Mouse (Mus musculus) kidney, embryonic 15.5 days (tissue): ENCODE measurements around the gene Rassf5. TPM values are rescaled to one million over a fixed set of nuclear protein-coding genes. Genes with fewer than 3 reads are reported as not detected.

Source experiments
- ATAC-seq: fragments of 200-750 bp; cut with Nextera tagmentation; replicated peaks from 2 replicates; pipeline ENCODE4 v1.8.0; 2017; ENCODE audit warnings: moderate TSS enrichment; ENCODE audit not compliant: low FRiP score
- H3K27ac ChIP-seq: fragments of 300-500 bp; sonication (generic); 2 replicates; pipeline ENCODE4 v1.5.1; 2015; ENCODE audit warnings: mild to moderate bottlenecking, inconsistent platforms
- H3K27me3 ChIP-seq: fragments of 300-500 bp; sonication (generic); 2 replicates; pipeline ENCODE4 v1.6.1; 2015; ENCODE audit warnings: inconsistent platforms
- H3K36me3 ChIP-seq: fragments of 300-500 bp; sonication (generic); 2 replicates; pipeline ENCODE4 v1.6.1; 2015; ENCODE audit warnings: inconsistent platforms
- H3K4me1 ChIP-seq: fragments of 300-500 bp; sonication (generic); 2 replicates; pipeline ENCODE4 v1.6.1; 2015; ENCODE audit warnings: inconsistent platforms
- H3K4me2 ChIP-seq: fragments of 300-500 bp; sonication (generic); 2 replicates; pipeline ENCODE4 v1.6.1; 2015; ENCODE audit warnings: moderate library complexity, mild to moderate bottlenecking, inconsistent platforms
- H3K4me3 ChIP-seq: fragments of 300-500 bp; sonication (generic); replicated peaks from 2 replicates; pipeline ENCODE4 v1.5.1; 2015; ENCODE audit warnings: mild to moderate bottlenecking, inconsistent platforms
- H3K9ac ChIP-seq: fragments of 300-500 bp; sonication (generic); 2 replicates; pipeline ENCODE4 v1.6.1; 2015; ENCODE audit warnings: mild to moderate bottlenecking, inconsistent platforms
- H3K9me3 ChIP-seq: fragments of 300-500 bp; sonication (generic); replicated peaks from 2 replicates; pipeline ENCODE4 v1.6.1; 2016; ENCODE audit warnings: inconsistent platforms
- WGBS: fragments of 180-500 bp; shearing (Covaris S2); methylation state at CpG from one replicate; pipeline ENCODE4 v1.1.7; 2015; ENCODE audit warnings: mixed read lengths; 5-methylcytosine and 5-hydroxymethylcytosine counted together
- polyA plus RNA-seq: library from polyadenylated mRNA; unstranded; fragments of >200 nt; fragmentation: Nextera tagmentation; extraction: Ambion mirVana; gene quantifications from 2 replicates; pipeline ENCODE4 v1.2.1, GENCODE M21; 2015

The Rassf5 gene
- polyA plus RNA-seq, 1 experiment from 2014 or later, result 2.9 TPM

GRCm38 (mm10) chr1:131185821-131186506, 59.1 kb downstream of the Rassf5 start:
- Histone ChIP-seq H3K27me3 (no peaks in the 10 kb centered on the region), H3K9me3 (no peaks in the 10 kb centered on the region), H3K4me1 (peaks cover 3% of the 10 kb centered on the region; the same call in 1 of the 2 replicates), H3K27ac (no peak overlapping the region), H3K36me3 (no peaks in the 10 kb centered on the region), H3K4me2 (no peak overlapping the region), H3K4me3 (no peak overlapping the region), H3K9ac (no peak overlapping the region)
- ATAC-seq, result no peak
- WGBS, result 80% methylated on average over 13 of the region's 13 CpGs

- Histone ChIP-seq H3K4me3 (no peak overlapping the region), H3K9ac (no peak overlapping the region), H3K27me3 (no peaks in the 10 kb centered on the region), H3K4me2 (no peak overlapping the region), H3K36me3 (no peaks in the 10 kb centered on the region), H3K27ac (no peak overlapping the region), H3K9me3 (no peaks in the 10 kb centered on the region), H3K4me1 (peaks cover 3% of the 10 kb centered on the region; the same call in 1 of the 2 replicates)
- no peak for ATAC-seq
- WGBS, result 85% methylated on average over 8 of the region's 8 CpGs
These were observed 60.0 kb downstream of the Rassf5 start for GRCm38 (mm10) chr1:131184956-131185660.

GRCm38 (mm10) chr1:131184253-131184955, 60.7 kb downstream of the Rassf5 start:
- Histone ChIP-seq H3K27me3 (no peaks in the 10 kb centered on the region), H3K27ac (no peak overlapping the region), H3K4me3 (no peak overlapping the region), H3K9ac (no peak overlapping the region), H3K36me3 (peaks cover 4% of the 10 kb centered on the region), H3K4me2 (no peak overlapping the region), H3K9me3 (no peaks in the 10 kb centered on the region), H3K4me1 (peaks cover 3% of the 10 kb centered on the region; the same call in 1 of the 2 replicates)
- WGBS, result 85% methylated on average over 9 of the region's 9 CpGs
- no peak for ATAC-seq

GRCm38 (mm10) chr1:131183201-131183600, 61.9 kb downstream of the Rassf5 start:
- Histone ChIP-seq H3K27me3 (no peaks in the 10 kb centered on the region), H3K36me3 (peaks cover 11% of the 10 kb centered on the region), H3K9me3 (no peaks in the 10 kb centered on the region), H3K4me3 (no peak overlapping the region), H3K4me2 (no peak overlapping the region), H3K27ac (no peak overlapping the region), H3K9ac (no peak overlapping the region), H3K4me1 (peaks cover under 1% of the 10 kb centered on the region; the same call in 1 of the 2 replicates)
- WGBS, result 84% methylated on average over 7 of the region's 7 CpGs
- no peak for ATAC-seq

- Histone ChIP-seq H3K27ac (no peak overlapping the region), H3K36me3 (peaks cover 25% of the 10 kb centered on the region), H3K4me3 (no peak overlapping the region), H3K4me2 (no peak overlapping the region), H3K27me3 (no peaks in the 10 kb centered on the region), H3K9ac (no peak overlapping the region), H3K4me1 (no peaks in the 10 kb centered on the region), H3K9me3 (no peaks in the 10 kb centered on the region)
- WGBS, result 64% methylated on average over 9 of the region's 9 CpGs
- ATAC-seq, result no peak
These were observed 63.2 kb downstream of the Rassf5 start for GRCm38 (mm10) chr1:131181642-131182527.

- no peaks in the 10 kb centered on the region for H3K9me3 ChIP-seq
- H3K27me3 ChIP-seq, result no peaks in the 10 kb centered on the region
- H3K36me3 ChIP-seq, result peaks cover 40% of the 10 kb centered on the region
- no peaks in the 10 kb centered on the region for H3K4me1 ChIP-seq
- no peak overlapping the region for H3K4me2 ChIP-seq
- ATAC-seq, result no peak
- no peak overlapping the region for H3K27ac ChIP-seq
- no peak overlapping the region for H3K9ac ChIP-seq
- 94% methylated on average over 7 of the region's 7 CpGs for WGBS
- H3K4me3 ChIP-seq, result no peak overlapping the region
These were observed 64.7 kb downstream of the Rassf5 start for GRCm38 (mm10) chr1:131180386-131180785.

- WGBS, result 79% methylated on average over 5 of the region's 5 CpGs
- Histone ChIP-seq H3K4me2 (no peak overlapping the region), H3K9me3 (no peaks in the 10 kb centered on the region), H3K4me3 (no peak overlapping the region), H3K36me3 (peaks cover 63% of the 10 kb centered on the region), H3K4me1 (no peaks in the 10 kb centered on the region), H3K27me3 (no peaks in the 10 kb centered on the region), H3K27ac (no peak overlapping the region), H3K9ac (no peak overlapping the region)
- no peak for ATAC-seq
These were observed 67.0 kb downstream of the Rassf5 start for GRCm38 (mm10) chr1:131178083-131178482.

GRCm38 (mm10) chr1:131177249-131177648, 67.8 kb downstream of the Rassf5 start:
- Histone ChIP-seq H3K4me1 (no peaks in the 10 kb centered on the region), H3K4me2 (no peak overlapping the region), H3K27ac (no peak overlapping the region), H3K27me3 (no peaks in the 10 kb centered on the region), H3K36me3 (peaks cover 71% of the 10 kb centered on the region), H3K9me3 (no peaks in the 10 kb centered on the region), H3K4me3 (no peak overlapping the region), H3K9ac (no peak overlapping the region)
- no peak for ATAC-seq
- WGBS, result 76% methylated on average over 4 of the region's 4 CpGs

GRCm38 (mm10) chr1:131175819-131176218, 69.2 kb downstream of the Rassf5 start:
- 94% methylated on average over 8 of the region's 8 CpGs for WGBS
- H3K4me3 ChIP-seq, result no peak overlapping the region
- no peak overlapping the region for H3K4me2 ChIP-seq
- no peaks in the 10 kb centered on the region for H3K27me3 ChIP-seq
- no peak for ATAC-seq
- H3K36me3 ChIP-seq, result peaks cover 85% of the 10 kb centered on the region
- no peaks in the 10 kb centered on the region for H3K4me1 ChIP-seq
- H3K9me3 ChIP-seq, result no peaks in the 10 kb centered on the region
- H3K9ac ChIP-seq, result no peak overlapping the region
- H3K27ac ChIP-seq, result no peak overlapping the region

- no peak overlapping the region for H3K27ac ChIP-seq
- no peak overlapping the region for H3K4me2 ChIP-seq
- H3K9me3 ChIP-seq, result no peaks in the 10 kb centered on the region
- H3K4me3 ChIP-seq, result no peak overlapping the region
- H3K9ac ChIP-seq, result no peak overlapping the region
- no peaks in the 10 kb centered on the region for H3K4me1 ChIP-seq
- ATAC-seq, result no peak
- no peaks in the 10 kb centered on the region for H3K27me3 ChIP-seq
- WGBS, result 100% methylated on average over 1 of the region's 1 CpGs
- H3K36me3 ChIP-seq, result peaks cover 92% of the 10 kb centered on the region
These were observed 69.9 kb downstream of the Rassf5 start for GRCm38 (mm10) chr1:131175189-131175588.

- WGBS, result 62% methylated on average over 12 of the region's 12 CpGs
- no peaks in the 10 kb centered on the region for H3K4me1 ChIP-seq
- H3K9me3 ChIP-seq, result no peaks in the 10 kb centered on the region
- no peak overlapping the region for H3K4me2 ChIP-seq
- no peaks in the 10 kb centered on the region for H3K27me3 ChIP-seq
- peak; percentile 60; the same call in 1 of the 2 replicates for ATAC-seq
- H3K4me3 ChIP-seq, result no peak overlapping the region
- no peak overlapping the region for H3K9ac ChIP-seq
- H3K36me3 ChIP-seq, result peaks cover 95% of the 10 kb centered on the region
- peak overlapping the region; percentile 28; the same call in 1 of the 2 replicates for H3K27ac ChIP-seq
These were observed 70.7 kb downstream of the Rassf5 start for GRCm38 (mm10) chr1:131174299-131174861.
